Mouse (Mus musculus): ENCODE results near the gene Zgpat.

Zgpat gene

GRCm38 (mm10) chr2:181384919-181385391, 20.2 kb downstream of the Zgpat start:
- DNase-seq (ENCODE audit: low read depth, low spot score) = peak; percentile 54

DNA sequence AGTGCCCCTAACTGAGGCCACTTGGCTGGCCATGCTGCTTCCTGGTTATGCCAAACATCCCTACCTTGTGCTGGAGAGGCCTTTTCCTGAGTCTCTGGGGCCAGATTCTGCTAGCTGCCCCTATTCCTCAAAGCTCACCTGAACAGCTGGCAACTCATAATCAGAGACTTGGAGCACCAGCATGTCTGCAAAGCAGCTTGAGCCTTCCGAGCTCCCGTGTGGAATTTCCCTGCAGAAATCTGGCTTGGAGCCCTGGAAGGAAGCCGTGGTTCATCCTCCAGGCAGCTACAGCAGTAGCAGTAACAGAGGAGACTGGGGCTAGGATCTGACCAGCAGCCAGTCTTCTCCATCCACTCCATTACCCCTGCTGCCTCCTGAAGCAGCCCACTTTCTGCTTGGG, 21.2 kb downstream of the Zgpat start:
- peak; percentile 94 for DNase-seq (ENCODE audit: low read depth, low spot score)

DNA sequence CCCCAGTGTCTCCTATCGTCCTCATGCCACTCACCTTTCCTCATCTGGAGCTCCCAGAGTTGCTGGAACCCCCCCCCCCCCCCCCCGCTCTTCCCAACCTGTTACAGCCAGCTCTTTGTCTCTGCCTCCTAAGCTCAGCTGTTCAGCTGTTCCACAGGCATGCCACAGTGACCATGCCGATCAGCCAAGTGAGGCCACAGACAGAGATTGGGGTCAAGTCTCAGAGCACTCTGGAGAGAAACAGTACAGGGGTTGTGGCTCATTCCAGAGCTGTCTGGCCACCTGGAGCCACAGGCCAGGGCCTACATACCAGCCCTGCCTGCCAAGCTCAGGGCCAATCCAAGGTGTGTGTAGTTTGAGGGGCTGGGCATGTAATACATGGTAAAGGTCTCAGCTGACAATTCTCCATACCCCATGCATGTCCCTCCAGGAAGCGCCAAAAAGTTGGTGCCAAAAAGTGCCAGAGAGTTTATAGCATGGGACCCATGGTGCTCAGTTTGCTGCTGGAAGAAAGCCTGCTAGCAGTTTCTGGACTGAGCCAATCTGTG, 22.0 kb downstream of the Zgpat start:
- DNase-seq (ENCODE audit: low read depth, low spot score) = no peak

GRCm38 (mm10) chr2:181390136-181390870, 25.6 kb downstream of the Zgpat start:
- peak; percentile 89 for DNase-seq (ENCODE audit: low read depth, low spot score)

GRCm38 (mm10) chr2:181391022-181391421, 26.3 kb downstream of the Zgpat start:
- DNase-seq (ENCODE audit: low read depth, low spot score) = no peak

DNA sequence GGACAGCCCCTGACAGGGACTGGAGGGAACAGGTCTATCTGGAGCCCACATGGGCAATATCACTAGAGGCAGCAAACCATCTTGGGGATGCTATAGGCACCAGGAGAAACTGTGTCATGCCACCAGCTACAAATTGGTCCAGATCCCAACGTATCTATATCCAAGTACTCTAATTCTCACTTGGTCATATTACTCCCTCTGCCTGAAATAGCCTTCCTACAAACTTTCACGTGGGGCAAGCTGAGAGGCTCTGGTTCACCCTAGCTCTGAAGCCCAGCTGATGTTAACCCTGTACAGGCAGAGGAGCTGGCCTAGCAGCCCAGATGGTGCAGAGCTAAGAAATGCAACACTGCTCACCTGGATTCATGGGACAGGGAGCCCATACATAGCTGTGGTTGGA, 26.8 kb downstream of the Zgpat start:
- DNase-seq (ENCODE audit: low read depth, low spot score) = no peak

GRCm38 (mm10) chr2:181392600-181393213, 28.0 kb downstream of the Zgpat start:
- DNase-seq (ENCODE audit: low read depth, low spot score) = peak; percentile 95

- no peak for DNase-seq (ENCODE audit: low read depth, low spot score)
Measured at GRCm38 (mm10) chr2:181394086-181394485, 29.4 kb downstream of the Zgpat start.

DNA sequence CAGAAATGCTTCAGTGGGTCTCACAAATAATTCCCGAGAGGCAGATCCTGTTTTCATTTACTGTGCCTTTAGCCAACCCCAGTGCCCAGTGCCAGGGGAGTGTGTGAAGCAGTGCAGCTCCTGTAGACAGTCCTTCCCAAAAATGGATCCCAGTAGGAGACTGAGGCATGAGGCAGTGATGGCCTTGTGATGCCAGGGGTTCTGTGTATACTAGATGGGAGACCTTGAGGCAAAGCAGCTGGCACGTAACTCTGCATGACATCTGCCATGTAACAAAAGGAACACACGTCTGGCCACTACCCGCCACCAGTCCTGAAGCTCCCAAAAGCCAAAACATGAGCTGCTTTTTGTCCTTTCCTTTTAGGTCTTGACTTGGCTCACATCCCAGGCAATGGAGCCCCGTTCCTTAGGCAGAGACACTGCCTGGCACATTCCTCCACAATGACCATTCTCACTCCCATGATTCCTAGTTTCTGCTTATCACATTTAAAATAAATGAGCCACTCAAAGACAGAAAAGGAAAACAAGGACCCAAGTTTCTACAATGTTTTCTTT, 32.6 kb downstream of the Zgpat start:
- no peak for DNase-seq (ENCODE audit: low read depth, low spot score)

- no peak for DNase-seq (ENCODE audit: low read depth, low spot score)
Measured at GRCm38 (mm10) chr2:181401497-181401896, 36.8 kb downstream of the Zgpat start.

GRCm38 (mm10) chr2:181403722-181404121, 39.0 kb downstream of the Zgpat start:
- DNase-seq (ENCODE audit: low read depth, low spot score) = no peak

DNA sequence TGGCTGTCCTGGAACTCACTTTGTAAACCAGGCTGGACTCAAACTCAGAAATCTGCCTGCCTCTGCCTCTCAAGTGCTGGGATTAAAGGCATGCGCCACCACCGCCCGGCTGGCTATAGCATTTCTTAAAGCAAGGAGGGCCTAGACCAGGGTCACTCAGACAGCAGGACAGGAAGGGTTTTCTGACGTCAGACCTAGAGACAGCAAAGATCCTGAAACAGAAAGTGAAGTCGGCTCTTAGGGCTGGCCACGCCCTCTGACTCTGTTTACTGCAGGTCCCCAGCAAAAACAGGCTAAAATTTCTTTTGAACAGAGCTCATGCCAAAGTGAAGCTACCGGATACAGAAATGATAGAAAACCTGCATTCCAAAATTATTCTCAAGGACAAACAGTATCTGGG, 44.9 kb downstream of the Zgpat start:
- no peak for DNase-seq (ENCODE audit: low read depth, low spot score)

- peak; percentile 87 for DNase-seq (ENCODE audit: low read depth, low spot score)
Measured at GRCm38 (mm10) chr2:181410760-181411473, 46.2 kb downstream of the Zgpat start.

DNA sequence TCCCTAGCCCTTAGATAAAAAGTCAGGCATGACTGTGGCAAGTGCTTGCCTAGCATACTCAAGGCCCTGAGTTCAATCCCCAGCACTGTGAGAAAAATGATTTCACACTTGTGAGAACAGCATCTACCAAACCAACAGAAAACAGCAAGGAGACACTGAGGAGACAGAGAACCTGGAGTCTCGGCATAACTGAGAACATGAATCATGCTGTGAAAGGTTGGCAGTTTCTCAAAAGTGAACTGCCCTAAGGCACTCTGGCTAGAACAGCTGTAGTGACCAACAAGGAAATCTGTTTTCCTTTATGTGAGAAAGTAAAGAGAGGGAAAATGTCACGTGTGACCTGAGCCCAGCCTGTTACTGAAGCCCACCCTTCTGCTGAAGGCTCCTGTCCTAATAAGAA, 48.4 kb downstream of the Zgpat start:
- peak; percentile 20 for DNase-seq (ENCODE audit: low read depth, low spot score)

GRCm38 (mm10) chr2:181415945-181416344, 51.2 kb downstream of the Zgpat start:
- peak; percentile 76 for DNase-seq (ENCODE audit: low read depth, low spot score)

- DNase-seq (ENCODE audit: low read depth, low spot score) = no peak
Measured at GRCm38 (mm10) chr2:181419359-181419758, 54.6 kb downstream of the Zgpat start.

DNA sequence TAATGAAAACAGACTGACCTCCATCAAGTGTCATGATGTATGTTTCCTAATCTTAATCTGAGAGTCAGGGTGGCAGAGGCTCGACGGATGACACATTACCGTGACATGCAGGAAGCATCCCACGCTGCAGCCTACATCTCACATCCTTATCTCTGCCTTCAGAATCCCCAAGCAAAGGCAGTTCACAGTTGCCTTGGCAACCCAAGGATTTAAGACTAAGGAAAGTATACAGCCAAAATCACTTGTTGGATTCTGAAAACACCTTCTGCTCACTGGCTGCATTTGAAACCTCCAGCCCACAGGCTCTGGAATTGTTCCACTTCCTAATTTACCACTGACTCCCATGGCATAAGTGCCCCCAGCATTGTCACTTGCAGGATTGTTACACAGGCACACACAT, 55.7 kb downstream of the Zgpat start:
- DNase-seq (ENCODE audit: low read depth, low spot score) = peak; percentile 92

GRCm38 (mm10) chr2:181420903-181421638, 56.3 kb downstream of the Zgpat start:
- DNase-seq (ENCODE audit: low read depth, low spot score) = no peak

DNA sequence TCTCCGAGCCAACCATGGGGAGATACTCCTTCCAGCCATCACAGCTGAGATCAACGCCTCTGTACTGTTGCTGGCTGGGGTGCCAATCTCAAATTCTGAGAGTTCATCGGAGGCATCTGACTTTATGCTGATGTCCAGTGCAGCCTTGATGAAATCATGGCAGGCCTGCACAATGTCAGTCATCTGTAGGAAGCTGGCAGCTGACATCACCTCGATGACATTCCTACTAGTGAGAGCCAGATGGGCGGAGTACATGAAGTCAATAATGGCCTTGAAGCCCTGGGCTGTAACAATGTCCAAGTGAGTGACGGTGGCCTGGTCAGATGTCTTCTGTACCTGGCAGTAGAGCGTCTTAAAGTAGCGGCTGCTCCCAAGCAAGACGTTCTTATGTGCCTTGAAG, 59.1 kb downstream of the Zgpat start:
- DNase-seq (ENCODE audit: low read depth, low spot score) = no peak

Data from brain, adult 2 months (tissue).